Mouse (Mus musculus) forebrain, postnatal 0 days (tissue): Measurements from ENCODE around the gene Slc16a11. TPM values are rescaled to one million over a fixed set of nuclear protein-coding genes. Genes with fewer than 3 reads are reported as not detected.

Experiments
- ATAC-seq: fragments of 200-750 bp; cut with Nextera tagmentation; 2 replicates; pipeline ENCODE4 v1.8.0; 2017; ENCODE audit warnings: mild to moderate bottlenecking, moderate library complexity
- DNase-seq: peaks from one replicate; pipeline ENCODE4 v3.0.0-alpha.2; 2015
- H3K27ac ChIP-seq: fragments of 300-500 bp; sonication (generic); 2 replicates; pipeline ENCODE4 v1.5.1; 2014; ENCODE audit warnings: low read depth, mild to moderate bottlenecking, antibody characterized with exemption, low read length, moderate library complexity, mixed read lengths
- H3K27me3 ChIP-seq: fragments of 300-500 bp; sonication (generic); 2 replicates; pipeline ENCODE4 v1.6.1; 2014; ENCODE audit warnings: mild to moderate bottlenecking, low read length, mixed read lengths; ENCODE audit not compliant: insufficient read depth
- H3K36me3 ChIP-seq: fragments of 300-500 bp; sonication (generic); 2 replicates; pipeline ENCODE4 v1.6.1; 2014; ENCODE audit warnings: mild to moderate bottlenecking, moderate library complexity; ENCODE audit not compliant: insufficient read depth
- H3K4me1 ChIP-seq: fragments of 300-500 bp; sonication (generic); 2 replicates; pipeline ENCODE4 v1.6.1; 2014; ENCODE audit warnings: antibody characterized with exemption; ENCODE audit not compliant: insufficient read depth
- H3K4me2 ChIP-seq: fragments of 300-500 bp; sonication (generic); 2 replicates; pipeline ENCODE4 v1.6.1; 2014; ENCODE audit warnings: low read depth, mild to moderate bottlenecking, moderate library complexity
- H3K4me3 ChIP-seq: fragments of 300-500 bp; sonication (generic); 2 replicates; pipeline ENCODE4 v1.5.1; 2014; ENCODE audit warnings: low read depth, low read length, mixed read lengths
- H3K9ac ChIP-seq: fragments of 300-500 bp; sonication (generic); 2 replicates; pipeline ENCODE4 v1.6.1; 2014; ENCODE audit warnings: mild to moderate bottlenecking
- H3K9me3 ChIP-seq: fragments of 300-500 bp; sonication (generic); 2 replicates; pipeline ENCODE4 v1.6.1; 2016; ENCODE audit warnings: low read length
- CTCF ChIP-seq: sonication (generic); IDR thresholded peaks from 2 replicates; pipeline ENCODE4 v1.5.1; 2016; ENCODE audit warnings: antibody characterized with exemption, control low read depth, low read depth
- WGBS: fragments of 180-500 bp; shearing (Covaris S2); extraction: QIAGEN DNeasy Blood & Tissue Kit; methylation state at CpG from one replicate; pipeline ENCODE4 v1.1.7; 2014; 5-methylcytosine and 5-hydroxymethylcytosine counted together
- polyA plus RNA-seq: library from polyadenylated mRNA; unstranded; fragments of >200 nt; fragmentation: Nextera tagmentation; extraction: Ambion mirVana; gene quantifications from 2 replicates; pipeline ENCODE4 v1.2.1, GENCODE M21; 2015
- total RNA-seq: library from RNA; depleted of rRNA; stranded (reverse); fragments of >200 nt; gene quantifications from 2 replicates; pipeline ENCODE4 v1.2.3, GENCODE M21; 2014

Gene Slc16a11
- total and polyA plus RNA-seq, 2 experiments from 2014 or later = 13.1 to 19.7 TPM

DNA sequence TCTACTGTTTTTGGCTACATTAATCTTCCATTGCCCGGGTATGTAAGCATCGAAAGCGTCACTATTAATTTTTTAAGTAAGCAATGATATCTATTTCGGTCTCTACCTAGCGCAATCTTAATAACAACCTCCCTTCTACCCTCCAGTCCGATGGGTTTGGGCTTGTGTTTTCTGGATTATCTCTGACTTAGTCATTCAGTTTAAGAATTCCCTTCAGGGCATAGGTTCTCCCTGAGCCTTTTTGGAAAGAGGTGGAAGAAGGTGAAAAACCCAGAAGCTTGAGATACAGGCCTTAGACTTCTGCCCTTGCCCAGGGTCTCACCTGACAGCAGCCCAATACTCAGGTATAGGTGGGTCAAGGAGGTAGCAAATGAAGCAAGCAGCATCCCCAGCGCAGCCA is 7.3 kb downstream of the Slc16a11 start:
- no peaks in the 10 kb centered on the region for H3K9me3 ChIP-seq
- DNase-seq (no peak), ATAC-seq (no peak)
- peak overlapping the region; percentile 78 for H3K9ac ChIP-seq
- H3K4me1 ChIP-seq = peaks cover 27% of the 10 kb centered on the region
- peak overlapping the region; percentile 92 for H3K27ac ChIP-seq
- H3K36me3 ChIP-seq = peaks cover 7% of the 10 kb centered on the region
- WGBS = 55% methylated on average over 7 of the region's 7 CpGs
- peak overlapping the region; percentile 89 for H3K4me2 ChIP-seq
- no peak for TF ChIP-seq CTCF
- peak overlapping the region; percentile 61 for H3K4me3 ChIP-seq
- peaks cover 4% of the 10 kb centered on the region for H3K27me3 ChIP-seq

DNA sequence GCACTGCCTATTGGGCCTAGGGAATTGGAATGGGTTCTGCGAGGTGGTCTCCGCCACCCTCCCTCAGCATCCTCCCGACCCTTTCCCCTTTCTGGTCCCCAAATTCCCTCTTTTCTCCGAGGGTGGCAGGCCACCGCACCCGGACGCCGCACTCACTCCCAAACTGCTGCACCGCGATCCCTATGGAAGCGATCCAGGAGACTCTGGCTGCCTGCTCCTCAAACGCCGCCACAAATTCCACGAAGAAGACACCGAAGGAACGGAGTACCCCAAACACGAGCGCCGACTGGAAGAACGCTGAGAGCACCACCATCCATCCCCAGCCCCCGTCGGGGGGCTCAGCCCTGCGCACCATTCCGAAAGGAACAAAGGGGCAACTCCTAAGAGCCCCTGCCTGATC is 7.8 kb downstream of the Slc16a11 start:
- DNase-seq (no peak), ATAC-seq (no peak)
- Histone ChIP-seq H3K9ac (peak overlapping the region; percentile 78), H3K4me3 (peak overlapping the region; percentile 61), H3K9me3 (no peaks in the 10 kb centered on the region), H3K4me1 (peaks cover 26% of the 10 kb centered on the region), H3K36me3 (peaks cover 7% of the 10 kb centered on the region), H3K27me3 (no peaks in the 10 kb centered on the region; the same call in 1 of the 2 replicates), H3K27ac (peak overlapping the region; percentile 92), H3K4me2 (peak overlapping the region; percentile 89)
- 0% methylated on average over 24 of the region's 24 CpGs for WGBS
- 0 out of 2 replicates have a peak, but pooled peaks have one; percentile 2 for TF ChIP-seq CTCF

- Histone ChIP-seq H3K4me2 (peak within 1 kb of the TSS; percentile 89), H3K9ac (peak within 1 kb of the TSS; percentile 78), H3K4me1 (peaks cover 26% of the 10 kb centered on the region), H3K4me3 (peak within 1 kb of the TSS; percentile 61), H3K9me3 (no peaks in the 10 kb centered on the region), H3K27me3 (no peaks in the 10 kb centered on the region; the same call in 1 of the 2 replicates), H3K36me3 (peaks cover 7% of the 10 kb centered on the region), H3K27ac (peak within 1 kb of the TSS; percentile 92)
- peak; percentile 98 for DNase-seq
- no peak for TF ChIP-seq CTCF
- under 1% methylated on average over 28 of the region's 28 CpGs for WGBS
- peak; percentile 98 for ATAC-seq
These were observed 8.4 kb downstream of the Slc16a11 start, which contains the start of gene Slc16a13 for GRCm38 (mm10) chr11:70220731-70221602. Gene Slc16a13, minus strand, starts transcription at chr11:70221064.

GRCm38 (mm10) chr11:70221603-70222500 is 9.3 kb downstream of the Slc16a11 start:
- no peaks in the 10 kb centered on the region for H3K9me3 ChIP-seq
- H3K4me2 ChIP-seq = peak overlapping the region; percentile 89
- peaks cover 26% of the 10 kb centered on the region for H3K4me1 ChIP-seq
- ATAC-seq = no peak
- no peak for TF ChIP-seq CTCF
- no peaks in the 10 kb centered on the region for H3K27me3 ChIP-seq
- H3K27ac ChIP-seq = peak overlapping the region; percentile 87
- peaks cover 7% of the 10 kb centered on the region for H3K36me3 ChIP-seq
- H3K4me3 ChIP-seq = peak overlapping the region; percentile 61
- H3K9ac ChIP-seq = peak overlapping the region; percentile 78
- peak; percentile 15 for DNase-seq
- WGBS = 10% methylated on average over 14 of the region's 14 CpGs

DNA sequence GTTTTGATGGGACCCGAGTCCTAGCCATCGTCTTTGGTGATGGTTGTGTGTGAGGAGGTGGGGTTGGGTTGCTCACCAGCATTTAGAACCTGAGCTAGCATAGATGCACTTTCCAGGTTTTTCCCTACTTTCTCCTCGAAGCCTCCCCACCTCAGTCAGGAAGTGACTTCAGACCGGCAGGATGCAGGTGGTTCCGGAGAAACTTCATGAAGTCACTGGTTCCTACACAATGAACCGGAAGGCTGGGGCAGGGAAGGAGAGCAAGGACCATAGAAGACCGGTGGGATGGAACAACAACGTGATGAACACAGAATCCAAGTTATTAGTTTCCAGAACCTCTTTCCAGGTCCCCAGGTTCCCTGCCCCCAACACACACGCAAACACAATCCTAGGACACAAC is 11.2 kb downstream of the Slc16a11 start:
- H3K4me3 ChIP-seq = no peak overlapping the region
- H3K9ac ChIP-seq = no peak overlapping the region
- no peak overlapping the region for H3K4me2 ChIP-seq
- TF ChIP-seq CTCF = no peak
- ATAC-seq (no peak), DNase-seq (no peak)
- WGBS = 87% methylated on average over 9 of the region's 9 CpGs
- H3K9me3 ChIP-seq = no peaks in the 10 kb centered on the region
- peaks cover 28% of the 10 kb centered on the region for H3K4me1 ChIP-seq
- no peaks in the 10 kb centered on the region for H3K36me3 ChIP-seq
- H3K27me3 ChIP-seq = 0 out of 2 replicates have a peak, but pooled peaks cover 5% of the 10 kb centered on the region
- H3K27ac ChIP-seq = no peak overlapping the region

DNA sequence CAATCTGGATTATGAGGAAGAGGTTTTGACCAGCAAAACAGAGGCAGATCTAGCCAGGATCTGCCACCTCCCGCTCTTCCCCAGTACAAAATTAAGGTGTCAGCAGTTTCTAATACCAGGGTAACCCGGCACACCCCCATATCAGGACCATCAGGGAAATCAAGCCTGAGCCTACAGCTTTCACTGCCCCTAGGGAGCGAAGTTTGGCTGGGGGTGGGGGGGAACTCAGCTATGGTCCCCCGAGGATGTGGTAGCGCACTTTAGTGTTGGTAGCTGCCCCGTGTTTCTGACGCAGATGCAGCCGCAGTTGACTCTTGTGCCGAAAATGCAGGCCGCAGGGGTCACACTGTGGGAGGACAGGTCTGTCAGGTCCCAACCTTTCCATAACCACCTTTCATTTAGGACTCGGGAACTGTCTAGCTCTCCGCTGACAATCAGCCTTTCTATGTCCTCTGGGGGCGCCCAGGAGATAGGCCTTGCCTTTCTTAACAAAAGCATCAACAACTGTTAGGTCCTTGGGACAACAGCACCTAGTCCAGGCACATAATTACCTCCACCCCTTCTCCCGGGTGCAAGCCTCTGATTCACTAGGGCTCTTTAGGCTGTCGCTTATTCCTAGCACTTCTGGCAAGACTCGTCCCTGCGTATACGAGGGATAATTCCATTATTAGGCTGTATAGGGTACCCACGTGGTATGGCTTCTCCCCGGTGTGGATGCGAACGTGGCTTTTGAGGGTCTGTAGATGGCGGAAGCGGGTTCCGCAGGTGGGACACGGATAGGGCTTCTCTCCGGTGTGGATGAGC is 13.4 kb downstream of the Slc16a11 start:
- peak; percentile 65 for DNase-seq
- Histone ChIP-seq H3K4me1 (peaks cover 14% of the 10 kb centered on the region), H3K4me3 (peak overlapping the region; percentile 26), H3K9ac (peak overlapping the region; percentile 52), H3K9me3 (no peaks in the 10 kb centered on the region), H3K27ac (no peak overlapping the region; the same call in 1 of the 2 replicates), H3K4me2 (peak overlapping the region; percentile 58), H3K36me3 (no peaks in the 10 kb centered on the region), H3K27me3 (peaks cover 24% of the 10 kb centered on the region)
- 23% methylated on average over 27 of the region's 27 CpGs for WGBS
- 0 out of 2 replicates have a peak, but pooled peaks have one; percentile 23 for ATAC-seq
- TF ChIP-seq CTCF = peak; percentile 36
